Mouse (Mus musculus): ENCODE measurements around the gene Myo1e. TPM values are rescaled to one million over a fixed set of nuclear protein-coding genes. Genes with fewer than 3 reads are reported as not detected.
A peak's percentile ranks its signal among the peaks of the same experiment; 100 is the strongest.

Gene Myo1e
- polyA plus RNA-seq, 1 experiment = 21.2 TPM

DNA sequence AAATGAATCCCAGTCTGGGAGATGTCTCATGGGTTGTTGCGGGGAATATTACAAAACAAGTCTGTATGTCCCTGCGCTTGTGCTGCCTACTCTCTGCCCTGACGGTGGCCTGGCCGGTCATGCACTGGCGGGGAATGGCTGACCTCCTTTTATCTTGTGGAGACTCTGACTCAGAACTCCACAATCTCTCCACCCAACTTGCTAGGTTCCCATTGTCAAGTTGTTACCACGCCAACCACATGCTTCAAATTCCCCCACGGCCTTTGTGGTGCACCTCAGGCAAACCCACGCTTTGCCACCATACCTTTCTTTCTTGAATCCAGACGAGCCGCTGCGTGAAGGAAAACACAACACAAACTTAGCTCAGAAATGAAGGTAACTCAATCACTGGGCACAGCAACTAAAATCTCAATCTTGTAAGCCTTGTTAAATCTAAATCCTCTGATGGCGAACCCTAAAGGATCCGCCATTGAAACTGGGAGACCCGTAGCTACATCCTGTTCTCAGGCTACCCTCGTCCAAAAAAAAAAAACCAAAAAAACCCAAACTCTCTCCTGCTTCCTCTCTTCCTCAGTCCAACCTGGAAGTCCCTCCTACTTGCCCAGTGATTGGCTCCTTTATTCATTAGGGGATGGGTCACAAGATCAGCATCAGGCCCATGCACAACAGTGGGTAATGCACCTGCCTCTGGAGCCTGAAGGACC, 10.0 kb upstream of the Myo1e start:
- WGBS = 75% methylated on average over 15 of the region's 15 CpGs
- TF ChIP-seq CTCF (IDR thresholded peaks at IDR 0.05; ENCODE audit: insufficient read depth, low read length) (no peak), POLR2A (IDR thresholded peaks at IDR 0.05; ENCODE audit: borderline replicate concordance, extremely low read depth, low read depth, low read length) (no peak)
- H3K4me3 ChIP-seq (replicated peaks; ENCODE audit: extremely low read depth, low read depth, low read length) = no peak overlapping the region
- DNase-seq = no peak
- H3K4me1 ChIP-seq (ENCODE audit: control insufficient read depth, insufficient read depth, low read length) = no peaks in the 10 kb centered on the region

DNA sequence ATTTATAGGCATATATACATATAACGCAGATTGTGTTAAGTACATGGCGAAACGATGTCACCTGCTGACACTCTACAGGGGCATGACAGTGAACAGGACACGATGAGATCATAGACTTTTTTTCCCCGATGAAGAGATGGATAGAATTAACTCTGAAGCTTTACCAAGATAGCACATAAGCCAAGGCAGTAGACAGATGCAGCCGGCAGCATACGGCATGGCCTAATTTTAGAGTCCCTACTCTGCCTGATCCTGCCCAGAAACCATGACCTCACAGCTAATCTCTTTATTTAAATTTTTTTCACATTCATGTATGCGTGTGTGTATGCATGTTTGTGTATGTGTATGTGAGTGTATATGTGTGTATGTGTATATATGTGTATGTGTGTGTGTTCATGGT, 9.2 kb upstream of the Myo1e start:
- no peak for TF ChIP-seq POLR2A (IDR thresholded peaks at IDR 0.05; ENCODE audit: borderline replicate concordance, extremely low read depth, low read depth, low read length)
- TF ChIP-seq CTCF (IDR thresholded peaks at IDR 0.05; ENCODE audit: insufficient read depth, low read length) = no peak
- DNase-seq = no peak
- WGBS = 90% methylated on average over 8 of the region's 8 CpGs
- Histone ChIP-seq H3K4me3 (replicated peaks; ENCODE audit: extremely low read depth, low read depth, low read length) (no peak overlapping the region), H3K4me1 (ENCODE audit: control insufficient read depth, insufficient read depth, low read length) (no peaks in the 10 kb centered on the region)

DNA sequence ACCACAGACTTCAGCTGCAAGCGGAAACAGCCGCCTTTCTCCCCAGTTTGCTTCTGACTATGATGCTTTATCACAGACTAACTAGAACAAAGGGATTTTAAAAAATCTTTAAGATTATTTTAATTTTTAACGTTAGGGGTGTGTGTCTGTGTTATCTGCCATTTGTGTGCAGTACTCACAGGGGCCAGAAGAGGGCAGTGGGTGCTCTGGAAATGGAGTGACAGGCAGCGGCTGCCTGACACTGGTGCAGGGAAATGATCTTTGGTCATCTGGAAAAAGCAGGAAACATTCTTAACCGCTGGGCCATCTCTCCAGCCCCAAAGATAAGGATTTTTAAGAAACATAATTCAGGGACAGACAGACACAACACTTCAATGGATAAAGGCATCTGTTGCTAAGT, 4.4 kb upstream of the Myo1e start:
- peak; percentile 65 for DNase-seq
- TF ChIP-seq CTCF (IDR thresholded peaks at IDR 0.05; ENCODE audit: insufficient read depth, low read length) = peak; percentile 72
- no peak for TF ChIP-seq POLR2A (IDR thresholded peaks at IDR 0.05; ENCODE audit: borderline replicate concordance, extremely low read depth, low read depth, low read length)
- WGBS = 61% methylated on average over 5 of the region's 5 CpGs
- Histone ChIP-seq H3K4me3 (replicated peaks; ENCODE audit: extremely low read depth, low read depth, low read length) (no peak overlapping the region), H3K4me1 (ENCODE audit: control insufficient read depth, insufficient read depth, low read length) (no peaks in the 10 kb centered on the region)

DNA sequence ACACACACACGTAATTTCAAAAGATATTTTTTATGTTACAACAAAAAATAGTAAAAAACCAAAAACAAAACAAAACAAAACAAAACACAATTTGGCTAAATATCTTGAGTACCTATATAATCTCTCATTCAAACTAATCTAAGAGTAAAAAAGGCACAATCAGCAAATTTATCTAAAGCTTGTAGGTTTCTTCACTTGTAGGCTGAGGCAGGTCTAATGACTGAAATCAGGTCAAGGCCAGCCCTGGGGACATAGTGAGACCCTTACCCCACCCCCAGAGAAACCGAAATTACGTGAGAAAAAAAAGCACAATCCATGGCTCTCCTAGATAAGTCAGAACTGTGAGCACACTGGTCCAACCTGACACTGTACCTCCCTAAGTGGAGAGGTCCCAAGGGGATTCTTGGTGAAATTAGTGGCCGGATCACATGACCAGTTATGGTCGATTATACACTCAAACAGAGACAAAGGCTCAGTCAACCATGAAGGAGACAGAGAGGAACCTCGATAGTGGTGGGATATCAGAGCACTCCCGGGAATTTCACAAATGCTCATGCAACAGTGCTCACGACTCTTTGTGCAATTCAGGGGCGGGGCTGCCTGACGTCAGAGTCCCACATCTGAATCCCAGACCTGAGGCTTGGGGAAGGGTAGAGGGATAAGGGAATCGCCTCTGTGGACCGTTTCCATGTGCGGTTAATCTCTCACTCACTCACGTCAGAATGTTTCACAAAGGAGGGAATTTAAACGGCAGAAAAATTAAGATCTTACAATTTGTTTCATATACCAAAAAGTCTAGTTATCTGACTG, 3.7 kb upstream of the Myo1e start:
- Histone ChIP-seq H3K4me1 (ENCODE audit: control insufficient read depth, insufficient read depth, low read length) (no peaks in the 10 kb centered on the region), H3K4me3 (replicated peaks; ENCODE audit: extremely low read depth, low read depth, low read length) (no peak overlapping the region)
- no peak for DNase-seq
- TF ChIP-seq CTCF (IDR thresholded peaks at IDR 0.05; ENCODE audit: insufficient read depth, low read length) (no peak), POLR2A (IDR thresholded peaks at IDR 0.05; ENCODE audit: borderline replicate concordance, extremely low read depth, low read depth, low read length) (no peak)
- WGBS = 73% methylated on average over 15 of the region's 15 CpGs

DNA sequence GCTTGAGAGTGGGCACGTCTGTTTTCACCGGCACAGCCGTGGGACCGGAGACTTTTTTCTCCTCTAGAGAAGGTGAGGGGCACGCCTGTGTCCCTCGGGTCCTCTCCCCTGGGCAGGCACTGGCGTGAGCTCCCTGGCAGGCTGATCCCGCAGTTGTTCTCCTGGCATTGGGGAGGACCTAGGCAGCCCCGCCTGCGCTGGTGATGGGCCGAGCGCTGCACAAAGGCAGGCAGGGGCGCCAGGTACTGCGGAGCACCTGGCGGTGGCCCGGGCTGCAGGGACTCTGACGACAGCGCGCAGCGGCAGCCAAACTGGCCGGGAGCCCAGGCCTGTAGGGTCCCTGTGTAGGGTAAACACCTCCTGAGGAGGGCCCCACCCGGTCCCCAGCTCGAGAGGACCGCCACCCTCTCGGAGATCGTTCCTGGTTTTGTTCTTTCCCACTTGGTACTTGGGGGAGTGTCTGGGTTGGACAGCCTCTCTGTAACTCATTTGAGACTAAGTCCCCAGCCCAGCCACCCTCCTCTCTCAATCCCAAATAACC, 901 bp downstream of the Myo1e start:
- WGBS = under 1% methylated on average over 26 of the region's 26 CpGs
- peak overlapping the region; percentile 74 for H3K4me3 ChIP-seq (replicated peaks; ENCODE audit: extremely low read depth, low read depth, low read length)
- no peak for TF ChIP-seq POLR2A (IDR thresholded peaks at IDR 0.05; ENCODE audit: borderline replicate concordance, extremely low read depth, low read depth, low read length)
- 0 out of 2 replicates have a peak, but pooled peaks cover 4% of the 10 kb centered on the region for H3K4me1 ChIP-seq (ENCODE audit: control insufficient read depth, insufficient read depth, low read length)
- DNase-seq = peak; percentile 87

DNA sequence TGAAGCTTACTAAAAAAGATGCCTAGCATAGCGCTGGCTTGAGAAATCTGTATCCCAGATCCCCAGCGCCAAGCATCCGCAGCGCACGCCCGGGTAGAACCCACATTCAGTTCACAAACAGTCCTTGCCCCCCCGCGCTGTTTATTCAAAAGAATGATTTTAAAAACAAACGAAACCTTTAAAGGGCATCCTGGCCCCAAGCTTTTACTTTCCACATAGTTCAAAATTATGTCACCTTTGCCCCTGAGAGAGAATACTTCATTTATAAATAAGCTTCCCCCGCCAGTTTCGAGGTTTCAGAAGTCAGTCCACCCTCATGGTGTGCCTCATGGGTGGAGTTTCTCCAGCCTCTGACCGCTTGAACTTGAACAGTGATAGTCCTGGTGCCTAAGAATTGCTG, 1.6 kb downstream of the Myo1e start:
- Histone ChIP-seq H3K4me3 (replicated peaks; ENCODE audit: extremely low read depth, low read depth, low read length) (peak overlapping the region; percentile 74), H3K4me1 (ENCODE audit: control insufficient read depth, insufficient read depth, low read length) (0 out of 2 replicates have a peak, but pooled peaks cover 4% of the 10 kb centered on the region)
- no peak for TF ChIP-seq CTCF (IDR thresholded peaks at IDR 0.05; ENCODE audit: insufficient read depth, low read length)
- no peak for TF ChIP-seq POLR2A (IDR thresholded peaks at IDR 0.05; ENCODE audit: borderline replicate concordance, extremely low read depth, low read depth, low read length)
- WGBS = 6% methylated on average over 12 of the region's 12 CpGs
- DNase-seq = no peak

DNA sequence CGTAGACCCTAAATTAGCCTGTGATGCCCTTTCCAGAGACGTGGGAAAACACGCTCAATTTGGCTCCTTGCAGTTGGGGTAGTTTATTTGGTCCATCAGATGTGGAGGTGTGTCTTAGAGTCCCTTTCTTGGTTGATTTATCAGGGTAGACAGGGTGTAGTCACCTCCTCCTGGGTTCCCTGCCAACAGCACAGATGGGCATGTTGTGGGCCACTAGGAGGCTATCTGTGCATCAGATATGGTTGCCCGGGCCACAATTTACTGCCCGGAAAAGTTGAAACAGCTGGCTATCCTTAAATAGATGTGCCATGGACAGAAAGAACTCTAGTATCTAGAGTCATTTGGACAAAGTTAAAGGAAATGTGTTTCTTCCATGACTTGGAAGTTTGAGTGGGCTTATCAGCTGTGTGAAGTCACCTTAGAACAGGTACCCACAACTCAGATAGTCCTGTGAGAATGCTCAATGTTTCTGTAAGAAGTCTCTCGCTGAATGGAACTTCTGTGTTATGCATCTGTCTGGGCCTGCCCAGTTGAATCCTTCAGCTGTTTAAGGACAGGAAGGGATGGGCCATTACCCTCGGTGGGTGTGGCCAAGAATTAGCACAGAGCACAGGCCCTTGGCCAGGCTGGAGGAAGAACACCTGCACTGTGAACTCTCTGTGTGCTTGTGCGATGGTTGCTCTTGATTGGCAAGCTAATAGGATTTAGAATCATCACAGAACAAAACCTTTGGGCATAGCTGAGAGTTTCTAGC, 2.3 kb downstream of the Myo1e start:
- 45% methylated on average over 8 of the region's 8 CpGs for WGBS
- Histone ChIP-seq H3K4me1 (ENCODE audit: control insufficient read depth, insufficient read depth, low read length) (0 out of 2 replicates have a peak, but pooled peaks cover 4% of the 10 kb centered on the region), H3K4me3 (replicated peaks; ENCODE audit: extremely low read depth, low read depth, low read length) (no peak overlapping the region)
- DNase-seq = peak; percentile 53
- TF ChIP-seq CTCF (IDR thresholded peaks at IDR 0.05; ENCODE audit: insufficient read depth, low read length) (no peak), POLR2A (IDR thresholded peaks at IDR 0.05; ENCODE audit: borderline replicate concordance, extremely low read depth, low read depth, low read length) (no peak)

DNA sequence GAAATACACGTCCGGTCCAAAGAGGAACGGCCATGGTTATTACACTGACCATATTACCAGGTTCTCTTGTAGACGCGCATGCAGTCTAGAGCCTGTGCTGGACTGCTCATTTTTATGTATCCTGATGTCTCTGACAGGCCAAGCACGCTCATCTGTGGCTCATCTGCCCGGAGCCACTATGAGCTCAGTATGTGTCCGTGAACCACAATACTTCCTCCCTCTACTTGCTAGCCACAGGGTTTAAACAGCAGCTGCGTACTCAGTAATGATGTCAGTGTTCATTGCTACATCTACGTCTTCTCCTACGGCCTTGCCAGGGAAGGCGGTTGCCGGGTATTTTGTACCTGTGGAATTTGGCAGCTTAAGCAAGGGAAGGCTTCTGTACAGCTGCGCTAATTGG, 4.5 kb downstream of the Myo1e start:
- DNase-seq = no peak
- 65% methylated on average over 14 of the region's 14 CpGs for WGBS
- Histone ChIP-seq H3K4me1 (ENCODE audit: control insufficient read depth, insufficient read depth, low read length) (peaks cover 4% of the 10 kb centered on the region; the same call in 1 of the 2 replicates), H3K4me3 (replicated peaks; ENCODE audit: extremely low read depth, low read depth, low read length) (no peak overlapping the region)
- no peak for TF ChIP-seq CTCF (IDR thresholded peaks at IDR 0.05; ENCODE audit: insufficient read depth, low read length)
- TF ChIP-seq POLR2A (IDR thresholded peaks at IDR 0.05; ENCODE audit: borderline replicate concordance, extremely low read depth, low read depth, low read length) = no peak

DNA sequence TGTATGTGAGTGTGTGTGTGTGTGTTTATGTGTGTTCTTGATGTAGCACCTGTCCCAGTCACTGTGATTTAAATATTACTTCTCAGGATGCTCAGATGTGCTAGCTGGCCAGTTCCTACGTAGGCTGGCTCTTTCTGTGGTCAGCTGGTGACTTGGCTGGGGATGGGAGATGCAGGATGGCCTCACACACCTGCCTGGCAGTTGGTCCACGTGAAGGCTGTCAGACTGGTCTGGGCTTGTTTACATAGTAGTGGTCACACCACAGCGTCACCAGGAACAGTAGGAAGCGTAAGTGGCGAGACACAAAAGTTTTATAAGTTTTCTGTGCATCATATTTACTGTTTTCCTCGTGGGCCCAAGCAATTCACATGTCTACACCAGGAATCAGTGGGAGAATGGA, 9.4 kb downstream of the Myo1e start:
- WGBS = 61% methylated on average over 6 of the region's 6 CpGs

More for the DNA sequence above, 9.4 kb downstream of the Myo1e start:
- H3K4me3 ChIP-seq (replicated peaks; ENCODE audit: extremely low read depth, low read depth, low read length) = no peak overlapping the region
- TF ChIP-seq CTCF (IDR thresholded peaks at IDR 0.05; ENCODE audit: insufficient read depth, low read length) (no peak), POLR2A (IDR thresholded peaks at IDR 0.05; ENCODE audit: borderline replicate concordance, extremely low read depth, low read depth, low read length) (no peak)
- peaks cover 11% of the 10 kb centered on the region for H3K4me1 ChIP-seq (ENCODE audit: control insufficient read depth, insufficient read depth, low read length)
- no peak for DNase-seq
